Mouse (Mus musculus) ES-E14 (cell line): ENCODE data around the gene Zfhx3.

Experiments
- CHD2 ChIP-seq: IDR thresholded peaks from 2 replicates; pipeline ENCODE4 v1.6.1; 2014; ENCODE audit warnings: mild to moderate bottlenecking, low read depth, low read length, inconsistent platforms
- HCFC1 ChIP-seq: IDR thresholded peaks from 2 replicates; pipeline ENCODE4 v1.6.1; 2012; ENCODE audit warnings: low read length, inconsistent platforms, borderline replicate concordance; ENCODE audit not compliant: insufficient read depth
- MAFK ChIP-seq: IDR thresholded peaks from 2 replicates; pipeline ENCODE4 v1.6.1; 2014; ENCODE audit warnings: mild to moderate bottlenecking, low read depth, low read length, inconsistent platforms; ENCODE audit not compliant: insufficient read depth
- ZNF384 ChIP-seq: IDR thresholded peaks from 2 replicates; pipeline ENCODE4 v1.6.1; 2012; ENCODE audit warnings: low read depth, low read length, inconsistent platforms

DNA sequence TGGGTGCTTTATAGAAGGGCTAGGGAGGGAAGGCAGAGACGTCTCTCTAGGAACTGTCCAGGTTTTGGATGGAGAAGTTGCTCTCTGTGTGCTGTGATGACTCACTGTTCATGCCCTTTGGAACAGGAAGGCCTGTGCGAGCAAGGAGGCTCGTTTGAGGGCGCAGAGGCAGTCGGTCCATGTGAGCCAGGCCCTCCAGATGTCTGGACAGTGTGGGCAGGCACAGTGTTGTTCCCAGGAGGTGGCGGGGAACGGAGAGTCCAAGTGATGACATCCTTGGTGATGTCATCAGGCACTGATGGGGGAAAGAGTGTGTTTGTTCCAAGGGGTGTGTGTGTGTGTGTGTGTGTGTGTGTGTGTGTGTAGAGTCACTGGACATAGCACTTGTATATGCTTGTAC lies 800.8 kb downstream of the Zfhx3 start:
- TF ChIP-seq MAFK: no peak
- TF ChIP-seq HCFC1: no peak
- TF ChIP-seq CHD2: no peak
- TF ChIP-seq ZNF384: no peak
